Mouse (Mus musculus) adrenal gland, postnatal 4 days (tissue): ENCODE measurements around the gene Amfr. TPM values are rescaled to one million over a fixed set of nuclear protein-coding genes. Genes with fewer than 3 reads are reported as not detected.

Experiments used
- DNase-seq, 2 experiments: peaks; one replicate each; pipeline ENCODE4 v3.0.0; 2021 to 2022; ENCODE audit warnings: low spot score in 2 of 2, mixed read lengths in 2 of 2
- microRNA-seq: library from miRNA; unstranded; fragments of <30 nt; microRNA quantifications from one replicate; pipeline ENCODE4 v1.2.0, GENCODE M21; 2021
- total RNA-seq, 2 experiments: library from RNA; stranded (reverse); gene quantifications; 2 replicates each; pipeline ENCODE4 v1.2.3; 2021

The Amfr gene
- total RNA-seq, 2 experiments from 2014 or later, result 142 to 152 TPM

- no peak for DNase-seq
Measured at GRCm38 (mm10) chr8:93938193-93938592, 74.4 kb downstream of the Amfr start.

- DNase-seq, result no peak
Measured at GRCm38 (mm10) chr8:93933288-93933687, 79.4 kb downstream of the Amfr start.

- DNase-seq, result peak; percentile 41 to 69
Measured at GRCm38 (mm10) chr8:93932873-93933272, 79.8 kb downstream of the Amfr start.

- DNase-seq, result no peak
Measured at GRCm38 (mm10) chr8:93931336-93931735, 81.3 kb downstream of the Amfr start.

GRCm38 (mm10) chr8:93929233-93929632 lies 83.4 kb downstream of the Amfr start:
- no peak for DNase-seq

GRCm38 (mm10) chr8:93925513-93925912 lies 87.1 kb downstream of the Amfr start:
- DNase-seq, result no peak

GRCm38 (mm10) chr8:93923897-93924334 lies 88.7 kb downstream of the Amfr start:
- DNase-seq, result no peak

Small RNAs within 50 kb of the gene (microRNA-seq; reads per million reads assigned to microRNA genes)
- gene Gm24159, result not detected

Other genes starting within 250 kb of the Amfr start
- 10 to 100 TPM; 51.9 to 69.8 TPM for gene Gnao1, start 202.9 kb downstream of the Amfr start, total RNA-seq
- 10 to 100 TPM; 61.4 to 63.6 TPM for gene Nudt21, start 24.2 kb upstream of the Amfr start, total RNA-seq
- 10 to 100 TPM; 12.1 to 14.8 TPM for gene Ogfod1, start 24.4 kb upstream of the Amfr start, total RNA-seq
- gene Bbs2, start 86.1 kb upstream of the Amfr start, total RNA-seq, result 10 to 100 TPM; 29.4 to 29.6 TPM
- gene Mt4, start 124.4 kb upstream of the Amfr start, total RNA-seq, result not detected
- gene Mt3, start 139.8 kb upstream of the Amfr start, total RNA-seq, result 1 to 10 TPM; 6.5 to 6.9 TPM
- gene Mt2, start 159.8 kb upstream of the Amfr start, total RNA-seq, result 100 to 1,000 TPM; 179 to 183 TPM
- gene Mt1, start 166.2 kb upstream of the Amfr start, total RNA-seq, result 100 to 1,000 TPM; 241 to 243 TPM
- 10 to 100 TPM; 33.3 to 33.8 TPM for gene Nup93, start 201.7 kb upstream of the Amfr start, total RNA-seq